In the genomic region with DNA sequence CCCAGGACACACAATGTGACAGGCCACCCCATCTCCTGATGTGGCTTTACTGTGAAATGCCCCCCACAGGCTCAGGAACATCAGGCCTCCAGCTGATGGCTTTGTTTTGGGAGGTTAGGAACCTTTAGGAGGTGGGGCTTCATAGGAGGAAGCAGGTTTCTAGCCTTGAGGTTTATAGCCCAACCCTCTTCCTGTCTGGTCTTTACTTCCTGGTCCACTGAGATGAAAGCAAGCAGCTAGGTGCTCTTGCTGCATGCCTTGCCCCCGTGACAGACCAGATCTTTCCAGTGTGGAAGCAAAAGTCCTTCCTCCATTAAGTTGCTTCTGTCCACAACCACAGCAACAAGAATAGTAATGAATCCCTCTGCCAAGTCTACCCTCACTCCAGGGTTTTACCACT, we compare ENCODE assay signal across 7 mouse cellular contexts. TPM values are rescaled to one million over a fixed set of nuclear protein-coding genes. Genes with fewer than 3 reads are reported as not detected.
DNase-seq lines count a peak whose midpoint lies in the region; ATAC-seq and TF ChIP-seq lines count a peak whose summit lies in the region.

No protein-coding gene starts in this region.

- 50% methylated on average over 1 of the region's 1 CpGs for WGBS in hindbrain, postnatal 0 days
- 60% methylated on average over 1 of the region's 1 CpGs for WGBS in neural tube, embryonic 15.5 days

- H3K4me2 ChIP-seq in hindbrain, postnatal 0 days (ENCODE audit: low read depth, low read length) = no peak overlapping the region
- H3K4me2 ChIP-seq in neural tube, embryonic 15.5 days = no peak overlapping the region

- H3K9me3 ChIP-seq in hindbrain, postnatal 0 days (ENCODE audit: low read length) = no peaks in the 10 kb centered on the region
- no peaks in the 10 kb centered on the region for H3K9me3 ChIP-seq in neural tube, embryonic 15.5 days (replicated peaks)

- H3K27ac ChIP-seq in layer of hippocampus, adult 2 months = peak overlapping the region; percentile 55
- peak overlapping the region; percentile 11; the same call in 1 of the 2 replicates for H3K27ac ChIP-seq in hindbrain, postnatal 0 days
- H3K27ac ChIP-seq in neural tube, embryonic 15.5 days (replicated peaks) = peak overlapping the region; percentile 13; the same call in 1 of the 2 replicates

- H3K36me3 ChIP-seq in hindbrain, postnatal 0 days (ENCODE audit: insufficient read depth, low read length) = no peaks in the 10 kb centered on the region
- no peaks in the 10 kb centered on the region for H3K36me3 ChIP-seq in neural tube, embryonic 15.5 days

- no peak for ATAC-seq in hindbrain, postnatal 0 days
- no peak for ATAC-seq in neural tube, embryonic 15.5 days (ENCODE audit: low FRiP score)
- no peak for ATAC-seq in frontal cortex, adult (ENCODE audit: low TSS enrichment)
- no peak for ATAC-seq in megakaryocyte-erythroid progenitor cell, adult 5-6 weeks (replicated peaks; ENCODE audit: low FRiP score, low TSS enrichment, poor library complexity, severe bottlenecking)

- peaks cover 19% of the 10 kb centered on the region; the same call in 1 of the 2 replicates for H3K4me1 ChIP-seq in hindbrain, postnatal 0 days (ENCODE audit: insufficient read depth, low read length)
- peaks cover 69% of the 10 kb centered on the region for H3K4me1 ChIP-seq in neural tube, embryonic 15.5 days

- no peak overlapping the region for H3K9ac ChIP-seq in hindbrain, postnatal 0 days (replicated peaks; ENCODE audit: low read length)
- no peak overlapping the region for H3K9ac ChIP-seq in neural tube, embryonic 15.5 days (replicated peaks)

- DNase-seq in layer of hippocampus, adult 2 months (ENCODE audit: low spot score in 2 of 2) = no peak
- no peak for DNase-seq in layer of hippocampus, adult 18-20 months (ENCODE audit: low spot score in 2 of 2)
- peak; percentile 40 for DNase-seq in ES-CJ7 (ENCODE audit: low read depth, low spot score)
- DNase-seq in hindbrain, postnatal 0 days (ENCODE audit: low spot score) = no peak

- TF ChIP-seq CTCF in layer of hippocampus, adult 2 months (conservative IDR thresholded peaks at IDR 0.05) = no peak
- TF ChIP-seq CTCF in hindbrain, postnatal 0 days (IDR thresholded peaks at IDR 0.05; ENCODE audit: low read depth) = no peak

- no peaks in the 10 kb centered on the region for H3K27me3 ChIP-seq in hindbrain, postnatal 0 days (ENCODE audit: insufficient read depth, low read length)
- no peaks in the 10 kb centered on the region for H3K27me3 ChIP-seq in neural tube, embryonic 15.5 days (replicated peaks)

- H3K4me3 ChIP-seq in layer of hippocampus, adult 2 months = no peak overlapping the region
- H3K4me3 ChIP-seq in hindbrain, postnatal 0 days (ENCODE audit: low read length) = no peak overlapping the region
- no peak overlapping the region for H3K4me3 ChIP-seq in neural tube, embryonic 15.5 days (replicated peaks)

RNA-seq across cellular contexts. Expression of gene Sipa1l2, which starts 38.0 kb away (rescaled TPM):
- 10 to 100 TPM; 69.5 to 72.1 TPM for total RNA-seq in layer of hippocampus, adult 2 months (2021)
- total RNA-seq in layer of hippocampus, adult 18-20 months (2021) = 10 to 100 TPM; 62.3 to 68.6 TPM
- 62.2 and 62.8 TPM in 2 replicates for total RNA-seq in hindbrain, postnatal 0 days (2014; rRNA removed)
- polyA plus RNA-seq in hindbrain, postnatal 0 days (2015; fragmentation: Nextera tagmentation; extraction: Ambion mirVana) = 11.5 and 12.2 TPM in 2 replicates
- 16.3 and 16.8 TPM in 2 replicates for polyA plus RNA-seq in neural tube, embryonic 15.5 days (2015; fragmentation: Nextera tagmentation; extraction: Ambion mirVana)
- total RNA-seq in megakaryocyte-erythroid progenitor cell, adult 5-6 weeks (2014; fragmentation: Nextera tagmentation) = 0.89 and 0.94 TPM in 2 replicates
- total RNA-seq in megakaryocyte-erythroid progenitor cell, adult 5-6 weeks (2017) = 0.42 and 1.1 TPM in 2 replicates

Comparison
In these comparisons a context has a peak if more than half of its experiments do, and no peak if none do; other contexts are left out.
1. RNA of gene Sipa1l2, which starts 38.0 kb away (total RNA-seq): 69.5 to 72.1 TPM in layer of hippocampus, adult 2 months, 62.3 to 68.6 TPM in layer of hippocampus, adult 18-20 months and 62.2 to 62.8 TPM in hindbrain, postnatal 0 days; 0.42 to 1.1 TPM in megakaryocyte-erythroid progenitor cell, adult 5-6 weeks; every median in the first group is over 10 times any median in the second.
2. Peak in every context shown above with its lines, with median percentiles within 50 percentile points of each other: H3K27ac ChIP-seq.